Mouse (Mus musculus): ENCODE data around the gene Dnah1.

The Dnah1 gene

GRCm38 (mm10) chr14:31316613-31317012, 7.1 kb downstream of the Dnah1 start:
- no peak for DNase-seq

- no peak for DNase-seq
These were observed 10.5 kb downstream of the Dnah1 start for GRCm38 (mm10) chr14:31313192-31313591.

- DNase-seq, result no peak
These were observed 38.0 kb downstream of the Dnah1 start for GRCm38 (mm10) chr14:31285728-31286127.

GRCm38 (mm10) chr14:31272164-31272563, 51.5 kb downstream of the Dnah1 start:
- peak; percentile 84 to 92 for DNase-seq

GRCm38 (mm10) chr14:31271121-31271520, 52.6 kb downstream of the Dnah1 start:
- no peak for DNase-seq

GRCm38 (mm10) chr14:31269456-31270100, 54.1 kb downstream of the Dnah1 start:
- peak; percentile 41 to 63 for DNase-seq

- no peak for DNase-seq
These were observed 55.2 kb downstream of the Dnah1 start for GRCm38 (mm10) chr14:31268301-31269001.

- no peak for DNase-seq
These were observed 56.0 kb downstream of the Dnah1 start for GRCm38 (mm10) chr14:31267649-31268048.

- DNase-seq, result no peak
These were observed 62.8 kb downstream of the Dnah1 start for GRCm38 (mm10) chr14:31260932-31261331.

- no peak for DNase-seq
These were observed 63.3 kb downstream of the Dnah1 start for GRCm38 (mm10) chr14:31260374-31260773.

GRCm38 (mm10) chr14:31258476-31259050, 65.1 kb downstream of the Dnah1 start:
- DNase-seq, result no peak

GRCm38 (mm10) chr14:31252091-31252490, 71.6 kb downstream of the Dnah1 start:
- no peak for DNase-seq

- DNase-seq, result no peak
These were observed 72.1 kb downstream of the Dnah1 start for GRCm38 (mm10) chr14:31251626-31252025.

GRCm38 (mm10) chr14:31251084-31251604, 72.6 kb downstream of the Dnah1 start, which contains the start of the genes Phf7 and Bap1:
TSS of gene Phf7 (minus strand) at chr14:31251317.
TSS of gene Bap1 (plus strand) at chr14:31251450.
- DNase-seq, result peak; percentile 98 to 99

GRCm38 (mm10) chr14:31250222-31251083, 73.2 kb downstream of the Dnah1 start:
- no peak for DNase-seq

GRCm38 (mm10) chr14:31248396-31248795, 75.3 kb downstream of the Dnah1 start:
- no peak for DNase-seq

GRCm38 (mm10) chr14:31245946-31246345, 77.8 kb downstream of the Dnah1 start:
- peak in 1 of 2 experiments; percentile 45 for DNase-seq

- no peak for DNase-seq
These were observed 78.9 kb downstream of the Dnah1 start for GRCm38 (mm10) chr14:31244777-31245176.

GRCm38 (mm10) chr14:31240528-31240927, 83.2 kb downstream of the Dnah1 start:
- no peak for DNase-seq

GRCm38 (mm10) chr14:31237101-31237882, 86.4 kb downstream of the Dnah1 start:
- no peak for DNase-seq

GRCm38 (mm10) chr14:31233996-31234591, 89.6 kb downstream of the Dnah1 start:
- peak; percentile 91 to 94 for DNase-seq

All from cerebellum, postnatal 14 days (tissue).